Mouse (Mus musculus) layer of hippocampus, postnatal 25 days (tissue): ENCODE measurements around the gene Exosc10. TPM values are rescaled to one million over a fixed set of nuclear protein-coding genes. Genes with fewer than 3 reads are reported as not detected.

Source experiments
- DNase-seq, 2 experiments: peaks; one replicate each; pipeline ENCODE4 v3.0.0; 2022; ENCODE audit warnings: mixed read lengths in 2 of 2, low spot score in 1 of 2; ENCODE audit errors: extremely low spot score in 1 of 2
- total RNA-seq, 2 experiments: library from RNA; stranded (reverse); gene quantifications; 2 replicates each; pipeline ENCODE4 v1.2.3; 2021

Exosc10 gene
- total RNA-seq, 2 experiments from 2014 or later: 45.2 to 50.8 TPM

- DNase-seq: no peak
Observed at GRCm38 (mm10) chr4:148570693-148571295, 12.6 kb downstream of the Exosc10 start.

DNA sequence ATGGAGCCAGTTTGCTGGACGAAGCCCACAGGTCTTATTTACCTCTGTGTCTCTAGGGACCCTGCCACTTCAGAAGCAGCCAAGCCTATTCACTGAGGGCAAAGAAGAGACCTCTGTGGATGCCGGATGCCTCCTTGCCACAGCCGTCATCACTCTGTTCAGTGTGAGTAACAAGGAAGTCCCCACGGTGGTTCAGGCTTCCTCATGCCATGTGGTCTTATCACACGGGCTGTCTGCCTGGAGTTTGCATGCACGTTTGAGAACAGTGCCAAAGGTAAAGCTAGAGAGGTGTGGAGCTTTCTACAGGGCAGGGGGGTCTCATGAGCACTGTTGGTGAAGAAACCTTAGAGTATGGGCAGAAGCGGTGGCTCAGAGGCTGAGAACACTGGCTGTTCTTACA, 15.0 kb downstream of the Exosc10 start:
- no peak for DNase-seq

GRCm38 (mm10) chr4:148580765-148581164, 22.5 kb downstream of the Exosc10 start:
- no peak for DNase-seq

GRCm38 (mm10) chr4:148581422-148581821, 23.2 kb downstream of the Exosc10 start:
- no peak for DNase-seq

DNA sequence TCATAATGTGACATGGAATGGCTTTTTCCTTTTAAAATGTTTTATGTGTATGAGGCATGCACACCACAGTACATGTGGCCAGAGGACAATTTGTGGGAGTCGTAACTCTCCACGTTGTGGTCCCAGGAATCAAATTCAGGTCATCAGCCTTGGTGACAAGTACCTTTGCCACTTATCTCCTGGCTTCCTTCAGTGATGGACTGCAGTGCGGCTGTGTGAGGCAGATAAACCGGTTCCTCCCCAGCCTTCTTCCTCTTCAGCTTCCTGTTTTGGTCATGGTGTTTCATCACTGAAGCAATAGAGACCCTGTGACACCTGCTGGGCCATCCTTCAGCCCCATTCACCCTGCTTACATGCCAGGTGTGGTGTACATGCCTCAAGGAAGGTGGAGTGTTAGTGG, 25.0 kb downstream of the Exosc10 start:
- no peak for DNase-seq

DNA sequence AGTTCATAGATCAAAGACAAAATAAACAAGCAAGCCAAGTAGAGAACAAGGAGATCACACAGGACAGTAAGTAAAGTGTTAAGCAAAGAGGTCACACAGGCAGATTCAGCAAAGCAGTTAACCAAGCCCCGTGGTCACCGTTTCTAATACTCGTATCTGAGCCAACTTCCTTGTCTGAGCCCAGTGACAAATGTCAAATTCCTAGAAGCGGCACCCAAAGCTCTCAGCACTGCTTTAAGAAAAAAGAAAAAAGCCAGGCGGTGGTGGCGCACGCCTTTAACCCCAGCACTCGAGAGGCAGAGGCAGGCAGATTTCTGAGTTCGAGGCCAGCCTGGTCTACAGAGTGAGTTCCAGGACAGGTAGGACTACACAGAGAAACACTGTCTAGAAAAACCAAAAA, 28.4 kb downstream of the Exosc10 start:
- no peak for DNase-seq

DNA sequence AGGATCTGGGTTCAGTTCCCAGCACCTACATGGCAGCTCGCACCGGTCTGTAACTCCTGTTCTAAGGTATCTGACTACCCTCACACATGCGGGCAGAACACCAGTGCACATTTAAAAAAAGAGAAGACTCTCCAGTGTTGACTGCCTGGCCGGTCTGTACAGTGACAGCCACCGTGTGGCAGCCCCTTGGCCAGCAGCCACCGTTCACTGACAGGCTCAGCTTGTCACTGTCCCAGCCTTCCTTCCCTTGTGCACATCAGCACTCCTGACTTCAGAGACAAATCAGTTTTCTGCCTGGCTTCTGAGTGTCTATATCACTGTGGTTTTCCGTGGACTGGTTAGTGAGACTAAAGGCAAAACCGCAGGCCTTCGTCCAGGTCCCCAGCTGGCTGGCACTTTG, 30.6 kb downstream of the Exosc10 start:
- no peak for DNase-seq

GRCm38 (mm10) chr4:148589565-148589964, 31.3 kb downstream of the Exosc10 start:
- DNase-seq: no peak

- no peak for DNase-seq
Observed at GRCm38 (mm10) chr4:148590421-148591170, 32.4 kb downstream of the Exosc10 start.

- peak; percentile 82 to 89 for DNase-seq
Observed at GRCm38 (mm10) chr4:148591171-148591630, 33.0 kb downstream of the Exosc10 start, which contains the start of gene Srm. Gene Srm (plus strand): TSS chr4:148591503.

- peak in 1 of 2 experiments; percentile 27 for DNase-seq
Observed at GRCm38 (mm10) chr4:148591637-148592380, 33.6 kb downstream of the Exosc10 start.

GRCm38 (mm10) chr4:148593996-148594395, 35.8 kb downstream of the Exosc10 start:
- DNase-seq: no peak

DNA sequence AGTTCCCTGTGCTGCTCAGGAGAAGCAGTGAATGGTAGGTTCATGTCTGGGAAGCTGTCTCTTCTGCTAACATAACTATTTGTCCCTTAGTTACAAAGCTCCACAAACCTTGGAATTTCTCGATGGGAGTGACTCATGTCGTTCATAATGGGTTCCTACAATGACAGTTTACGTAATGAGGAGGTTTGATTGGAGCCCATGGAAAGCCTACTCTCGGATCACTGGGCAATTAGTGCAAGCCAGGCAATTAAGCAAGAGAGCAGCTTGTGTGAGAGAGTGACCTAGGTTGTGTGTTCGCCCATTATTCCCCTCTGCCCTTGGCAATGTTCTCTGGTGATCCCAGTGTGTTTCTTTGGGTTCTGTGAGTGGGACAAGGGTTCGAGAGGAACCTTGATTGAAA, 37.7 kb downstream of the Exosc10 start:
- no peak for DNase-seq

DNA sequence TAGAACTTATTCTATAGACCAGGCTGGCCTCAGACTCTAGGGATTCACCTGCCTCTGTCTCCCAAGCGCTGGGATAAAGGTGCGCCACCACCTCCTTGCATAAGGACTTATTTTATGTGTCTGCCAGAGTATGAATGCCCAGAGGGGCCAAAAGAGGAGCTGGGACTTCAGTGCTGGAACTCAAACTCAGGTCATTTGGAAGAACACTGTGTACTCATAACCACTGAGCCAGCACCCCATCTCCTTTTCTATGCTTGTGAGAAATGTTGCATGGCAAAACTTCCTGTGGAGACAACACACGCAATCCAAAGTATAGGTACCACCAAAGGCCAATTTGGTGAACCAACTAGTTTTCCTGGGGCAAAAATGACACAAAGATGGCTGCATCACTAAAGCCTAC, 38.5 kb downstream of the Exosc10 start:
- no peak for DNase-seq

GRCm38 (mm10) chr4:148598826-148599225, 40.6 kb downstream of the Exosc10 start:
- DNase-seq: no peak

DNA sequence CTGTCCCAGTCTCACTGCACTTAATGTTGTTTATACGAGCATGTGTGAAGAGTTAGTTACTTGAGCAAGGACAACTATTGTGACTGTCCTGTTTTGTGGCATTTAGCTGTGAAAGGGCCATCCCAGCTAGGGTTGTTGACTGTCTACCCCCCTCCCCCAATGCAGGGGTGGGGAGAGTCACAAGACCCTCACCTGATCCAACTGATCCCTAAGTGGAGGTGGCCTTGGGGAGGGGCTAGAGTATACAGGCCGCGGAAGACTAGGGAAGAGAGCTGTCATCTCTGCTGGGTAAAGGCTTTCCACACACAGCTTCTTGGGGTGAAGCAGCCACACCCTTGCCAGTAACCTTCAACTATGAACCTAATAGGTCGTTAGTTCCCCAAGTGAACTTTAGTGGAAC, 42.1 kb downstream of the Exosc10 start:
- DNase-seq: no peak

DNA sequence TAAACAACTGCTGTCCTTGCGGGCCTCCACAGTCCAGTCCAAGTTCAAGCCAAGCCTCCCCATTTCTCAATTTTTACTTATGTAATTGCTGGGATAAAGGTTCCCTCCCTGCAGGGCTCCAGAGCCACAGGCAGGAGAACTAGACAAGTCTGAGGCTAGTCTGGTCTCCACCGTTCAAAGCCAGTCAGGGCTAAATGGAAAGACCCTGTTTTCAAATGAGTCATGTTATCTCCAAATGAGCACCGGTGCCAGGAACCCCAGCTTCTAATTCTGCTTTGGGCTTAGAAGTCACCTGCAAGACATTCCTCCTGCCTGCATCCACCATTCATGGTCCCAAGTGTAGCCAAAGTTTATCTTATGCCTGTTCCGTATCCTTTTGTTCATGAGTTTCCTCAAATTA, 43.6 kb downstream of the Exosc10 start:
- DNase-seq: no peak

DNA sequence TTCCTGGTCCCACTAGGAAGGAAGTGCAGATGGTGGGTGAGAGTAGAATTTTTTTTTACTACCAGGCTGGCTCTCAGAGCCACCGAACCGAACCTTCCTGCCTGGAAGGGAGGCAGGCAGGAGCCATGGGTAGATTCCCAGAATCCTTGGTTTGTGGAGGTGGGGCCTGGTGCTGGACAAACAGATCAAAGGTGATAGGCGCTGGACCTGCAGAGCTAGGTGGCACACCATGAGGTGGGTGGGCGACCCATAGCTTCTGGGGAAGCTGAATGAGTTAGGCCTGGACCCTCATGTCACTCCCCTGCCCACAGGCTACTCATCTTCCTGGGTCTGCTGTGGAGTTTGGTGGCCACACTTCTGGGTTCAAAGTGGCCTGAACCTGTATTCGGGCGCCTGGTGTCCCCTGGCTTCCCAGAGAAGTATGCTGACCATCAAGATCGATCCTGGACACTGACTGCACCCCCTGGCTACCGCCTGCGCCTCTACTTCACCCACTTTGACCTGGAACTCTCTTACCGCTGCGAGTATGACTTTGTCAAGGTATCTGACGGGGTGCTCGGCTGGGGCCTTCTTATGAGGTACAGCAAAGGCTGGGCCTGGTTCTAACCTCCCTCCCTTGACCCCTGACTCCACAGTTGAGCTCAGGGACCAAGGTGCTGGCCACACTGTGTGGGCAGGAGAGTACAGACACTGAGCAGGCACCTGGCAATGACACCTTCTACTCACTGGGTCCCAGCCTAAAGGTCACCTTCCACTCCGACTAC, 44.3 kb downstream of the Exosc10 start, which contains the start of gene Masp2:
Gene Masp2, plus strand, starts transcription at position 198 of the 764 bp plus-strand sequence.
- no peak for DNase-seq

DNA sequence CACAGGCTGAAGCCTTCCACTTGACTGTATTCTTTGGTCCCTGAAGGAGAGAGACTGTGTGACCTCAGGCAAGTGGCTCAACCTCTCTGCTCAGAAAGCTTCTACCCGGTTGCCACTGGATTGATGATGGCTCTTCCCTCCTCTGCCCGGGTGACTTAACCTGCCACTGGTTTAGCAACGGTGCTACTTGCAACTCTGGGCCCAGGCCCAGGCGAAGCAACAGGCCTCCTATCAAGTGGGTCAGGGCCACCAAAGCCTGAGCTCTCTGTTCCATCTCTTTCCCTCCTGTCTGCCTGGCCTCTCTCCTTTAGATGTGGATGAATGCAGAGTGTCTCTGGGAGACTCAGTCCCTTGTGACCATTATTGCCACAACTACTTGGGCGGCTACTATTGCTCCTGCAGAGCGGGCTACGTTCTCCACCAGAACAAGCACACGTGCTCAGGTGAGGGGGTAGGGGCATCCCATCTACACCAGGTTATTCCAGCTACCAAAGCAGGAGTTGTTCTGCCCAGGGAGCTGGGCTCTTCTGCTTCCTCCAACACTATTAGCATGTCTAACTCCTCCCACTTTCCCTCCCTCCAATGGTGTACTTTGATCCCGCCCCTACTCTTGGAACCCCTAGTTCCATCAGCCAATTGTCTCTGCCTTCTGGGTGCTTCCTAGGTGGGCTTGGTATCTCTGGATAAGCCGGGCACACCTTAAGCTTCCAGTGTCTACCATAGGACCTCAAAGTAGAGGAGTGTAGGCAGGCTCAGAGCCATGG, 45.3 kb downstream of the Exosc10 start:
- DNase-seq: no peak

GRCm38 (mm10) chr4:148604141-148604540, 45.9 kb downstream of the Exosc10 start:
- DNase-seq: peak in 1 of 2 experiments; percentile 37
